Mouse (Mus musculus) MEL (cell line): ENCODE measurements at regions not wholly inside any gene's neighbourhood (a gene's known extent, or its start where the extent isn't known, plus 50 kb on each side); places are given as distances from the start of the nearest gene placed in this dataset.

Source experiments
- DNase-seq: peaks from one replicate; pipeline ENCODE4 v3.0.0; 2011; ENCODE audit warnings: low read depth, low spot score
- H3K27ac ChIP-seq: 2 replicates; pipeline ENCODE4 v1.5.1; 2012; ENCODE audit warnings: low read depth, mild to moderate bottlenecking, control low read depth, low read length, moderate library complexity; ENCODE audit not compliant: control insufficient read depth
- H3K27me3 ChIP-seq, 2 experiments: fragments of 150-350 bp in 1 of 2; sonication (generic) in 1 of 2; 2 replicates each; pipeline ENCODE4 v1.6.1; 2012; ENCODE audit warnings: low read length in 2 of 2, mild to moderate bottlenecking in 2 of 2, improper control_type of control experiment in 1 of 2, moderate library complexity in 1 of 2; ENCODE audit not compliant: insufficient read depth in 2 of 2, control insufficient read depth in 1 of 2
- H3K36me3 ChIP-seq, 2 experiments: 2 replicates each; pipeline ENCODE4 v1.6.1; 2012 to 2014; ENCODE audit warnings: low read length in 2 of 2, improper control_type of control experiment in 1 of 2, inconsistent platforms in 1 of 2, mild to moderate bottlenecking in 1 of 2; ENCODE audit not compliant: insufficient read depth in 2 of 2, control insufficient read depth in 1 of 2
- H3K4me1 ChIP-seq, 2 experiments: fragments of 150-350 bp in 1 of 2; sonication (generic) in 1 of 2; 2 replicates each; pipeline ENCODE4 v1.6.1; 2012; ENCODE audit warnings: low read length in 2 of 2, improper control_type of control experiment in 1 of 2, mild to moderate bottlenecking in 1 of 2; ENCODE audit not compliant: insufficient read depth in 2 of 2, control insufficient read depth in 1 of 2
- H3K4me3 ChIP-seq, 2 experiments: fragments of 150-350 bp in 1 of 2; sonication (generic) in 1 of 2; 2 replicates each; pipeline ENCODE4 v1.5.1; 2012; ENCODE audit warnings: low read depth in 2 of 2, low read length in 2 of 2, mild to moderate bottlenecking in 2 of 2, moderate library complexity in 2 of 2, control low read depth in 1 of 2, improper control_type of control experiment in 1 of 2; ENCODE audit not compliant: control insufficient read depth in 1 of 2, insufficient read depth in 1 of 2
- H3K79me2 ChIP-seq: 2 replicates; pipeline ENCODE4 v1.6.1; 2012; ENCODE audit warnings: mild to moderate bottlenecking, low read length, moderate library complexity; ENCODE audit not compliant: control insufficient read depth, poor library complexity, insufficient read depth
- H3K9ac ChIP-seq: 2 replicates; pipeline ENCODE4 v1.6.1; 2012; ENCODE audit warnings: low read depth, mild to moderate bottlenecking, control low read depth, low read length, moderate library complexity; ENCODE audit not compliant: control insufficient read depth, poor library complexity, severe bottlenecking
- H3K9me3 ChIP-seq: fragments of 150-350 bp; sonication (generic); replicated peaks from 2 replicates; pipeline ENCODE4 v1.6.1; 2012; ENCODE audit warnings: mild to moderate bottlenecking, low read length, improper control_type of control experiment, moderate library complexity; ENCODE audit not compliant: insufficient read depth
- CTCF ChIP-seq, 3 experiments: IDR thresholded peaks in 2 of 3; conservative IDR thresholded peaks in 1 of 3; 2 replicates each; pipeline ENCODE4 v1.5.1; 2011 to 2012; ENCODE audit warnings: low read length in 3 of 3, low read depth in 2 of 3, mild to moderate bottlenecking in 2 of 3, improper control_type of control experiment in 1 of 3, inconsistent platforms in 1 of 3, mixed read lengths in 1 of 3, moderate library complexity in 1 of 3; ENCODE audit not compliant: control insufficient read depth in 1 of 3, insufficient read depth in 1 of 3, poor library complexity in 1 of 3, severe bottlenecking in 1 of 3
- E2F4 ChIP-seq: IDR thresholded peaks from 2 replicates; pipeline ENCODE4 v1.6.1; 2011; ENCODE audit warnings: low read depth, low read length, improper control_type of control experiment, borderline replicate concordance
- EP300 ChIP-seq, 2 experiments: IDR thresholded peaks; 2 replicates each; pipeline ENCODE4 v1.6.1; 2011; ENCODE audit warnings: improper control_type of control experiment in 2 of 2, low read length in 2 of 2, low read depth in 1 of 2, mild to moderate bottlenecking in 1 of 2
- ETS1 ChIP-seq: IDR thresholded peaks from 2 replicates; pipeline ENCODE4 v1.6.1; 2012; ENCODE audit warnings: low read depth, mild to moderate bottlenecking, inconsistent platforms, low read length, improper control_type of control experiment, moderate library complexity
- HCFC1 ChIP-seq: IDR thresholded peaks from 2 replicates; pipeline ENCODE4 v1.6.1; 2012; ENCODE audit warnings: low read depth, mild to moderate bottlenecking, inconsistent platforms, low read length, improper control_type of control experiment, moderate library complexity
- KAT2A ChIP-seq: conservative IDR thresholded peaks from 2 replicates; pipeline ENCODE4 v1.6.1; 2012; ENCODE audit warnings: low read depth, low read length, improper control_type of control experiment, inconsistent platforms
- MAFK ChIP-seq: IDR thresholded peaks from 2 replicates; pipeline ENCODE4 v1.6.1; 2011; ENCODE audit warnings: low read depth, mild to moderate bottlenecking, low read length, improper control_type of control experiment, borderline replicate concordance
- MAX ChIP-seq: IDR thresholded peaks from 2 replicates; pipeline ENCODE4 v1.6.1; 2011; ENCODE audit warnings: low read length, improper control_type of control experiment
- MAZ ChIP-seq: IDR thresholded peaks from 2 replicates; pipeline ENCODE4 v1.6.1; 2012; ENCODE audit warnings: low read depth, mild to moderate bottlenecking, inconsistent platforms, low read length, improper control_type of control experiment
- MXI1 ChIP-seq: IDR thresholded peaks from 2 replicates; pipeline ENCODE4 v1.6.1; 2011; ENCODE audit warnings: mild to moderate bottlenecking, low read depth, low read length, improper control_type of control experiment
- MYC ChIP-seq: IDR thresholded peaks from 2 replicates; pipeline ENCODE4 v1.6.1; 2011; ENCODE audit warnings: low read depth, mild to moderate bottlenecking, low read length, improper control_type of control experiment, moderate library complexity
- NELFE ChIP-seq: IDR thresholded peaks from 2 replicates; pipeline ENCODE4 v1.6.1; 2011; ENCODE audit warnings: low read depth, low read length, improper control_type of control experiment
- POLR2A ChIP-seq, 2 experiments: IDR thresholded peaks; 2 replicates each; pipeline ENCODE4 v1.6.1; 2011 to 2012; ENCODE audit warnings: low read length in 2 of 2, mild to moderate bottlenecking in 2 of 2, control low read depth in 1 of 2, improper control_type of control experiment in 1 of 2, low read depth in 1 of 2, moderate library complexity in 1 of 2; ENCODE audit not compliant: control insufficient read depth in 1 of 2, insufficient read depth in 1 of 2, poor library complexity in 1 of 2
- POLR2AphosphoS5 ChIP-seq: IDR thresholded peaks from 2 replicates; pipeline ENCODE4 v1.6.1; 2012; ENCODE audit warnings: low read depth, borderline replicate concordance, mild to moderate bottlenecking, inconsistent platforms, low read length, moderate library complexity, mixed read lengths
- RCOR1 ChIP-seq: IDR thresholded peaks from 2 replicates; pipeline ENCODE4 v1.6.1; 2012; ENCODE audit warnings: low read depth, mild to moderate bottlenecking, inconsistent platforms, low read length, improper control_type of control experiment
- SIN3A ChIP-seq: IDR thresholded peaks from 2 replicates; pipeline ENCODE4 v1.6.1; 2012; ENCODE audit warnings: low read length, improper control_type of control experiment, inconsistent platforms
- SMC3 ChIP-seq: IDR thresholded peaks from 2 replicates; pipeline ENCODE4 v1.6.1; 2011; ENCODE audit warnings: low read depth, low read length, improper control_type of control experiment
- TAL1 ChIP-seq: IDR thresholded peaks from 2 replicates; pipeline ENCODE4 v1.6.1; 2012; ENCODE audit warnings: mild to moderate bottlenecking, inconsistent platforms, low read length, moderate library complexity, mixed read lengths
- TBP ChIP-seq: IDR thresholded peaks from 2 replicates; pipeline ENCODE4 v1.8.0; 2011; ENCODE audit warnings: low read depth, low read length, improper control_type of control experiment
- TCF12 ChIP-seq: IDR thresholded peaks from 2 replicates; pipeline ENCODE4 v1.6.1; 2014; ENCODE audit warnings: low read depth, mild to moderate bottlenecking, inconsistent platforms, low read length, improper control_type of control experiment, moderate library complexity
- USF1 ChIP-seq: IDR thresholded peaks from 2 replicates; pipeline ENCODE4 v1.6.1; 2014; ENCODE audit warnings: low read depth, mild to moderate bottlenecking, inconsistent platforms, low read length, improper control_type of control experiment, moderate library complexity
- ZMIZ1 ChIP-seq: IDR thresholded peaks from 2 replicates; pipeline ENCODE4 v1.6.1; 2012; ENCODE audit warnings: low read depth, mild to moderate bottlenecking, inconsistent platforms, low read length, improper control_type of control experiment, moderate library complexity

GRCm38 (mm10) chr9:85475214-85475613 lies 148.1 kb upstream of the Tent5a start (continued):
- TF ChIP-seq HCFC1: no peak
- no peak for TF ChIP-seq CTCF (IDR thresholded peaks at IDR 0.05 in 2 of 3, conservative IDR thresholded peaks at IDR 0.05 in 1 of 3; ENCODE audit: control insufficient read depth in 1 of 3, insufficient read depth in 1 of 3, low read depth in 2 of 3, low read length in 3 of 3, poor library complexity in 1 of 3, severe bottlenecking in 1 of 3)

- Histone ChIP-seq H3K36me3 (no peaks in the 10 kb centered on the region), H3K9me3 (no peaks in the 10 kb centered on the region), H3K79me2 (no peaks in the 10 kb centered on the region), H3K27me3 (no peaks in the 10 kb centered on the region), H3K27ac (no peak overlapping the region), H3K4me3 (no peak overlapping the region), H3K9ac (no peak overlapping the region), H3K4me1 (no peaks in the 10 kb centered on the region)
- no peak for DNase-seq
- TF ChIP-seq SMC3: no peak
- no peak for TF ChIP-seq MXI1
- TF ChIP-seq E2F4: no peak
- TF ChIP-seq KAT2A: no peak
- TF ChIP-seq MAX: no peak
- TF ChIP-seq RCOR1: no peak
Observed at GRCm38 (mm10) chr9:85470264-85470821, 143.2 kb upstream of the Tent5a start.

- Histone ChIP-seq H3K36me3 (no peaks in the 10 kb centered on the region), H3K4me1 (no peaks in the 10 kb centered on the region), H3K9me3 (no peaks in the 10 kb centered on the region), H3K4me3 (no peak overlapping the region), H3K79me2 (no peaks in the 10 kb centered on the region), H3K27me3 (no peaks in the 10 kb centered on the region), H3K27ac (no peak overlapping the region)
- no peak for DNase-seq
- TF ChIP-seq NELFE (no peak), E2F4 (no peak), MAZ (no peak), HCFC1 (no peak), ETS1 (no peak), TCF12 (no peak), MAFK (no peak), POLR2AphosphoS5 (no peak), ZMIZ1 (no peak), TBP (no peak), EP300 (IDR thresholded peaks at IDR 0.05; ENCODE audit: low read depth in 1 of 2, low read length in 2 of 2) (no peak), TAL1 (no peak), CTCF (IDR thresholded peaks at IDR 0.05 in 2 of 3, conservative IDR thresholded peaks at IDR 0.05 in 1 of 3; ENCODE audit: control insufficient read depth in 1 of 3, insufficient read depth in 1 of 3, low read depth in 2 of 3, low read length in 3 of 3, poor library complexity in 1 of 3, severe bottlenecking in 1 of 3) (no peak), RCOR1 (no peak), SIN3A (no peak), USF1 (no peak), MYC (no peak), POLR2A (IDR thresholded peaks at IDR 0.05; ENCODE audit: control insufficient read depth in 1 of 2, insufficient read depth in 1 of 2, low read depth in 1 of 2, low read length in 2 of 2, poor library complexity in 1 of 2) (no peak)
- TF ChIP-seq, all 39 proteins: peak for 0
- no peak overlapping the region for H3K9ac ChIP-seq
Observed at GRCm38 (mm10) chr9:85469288-85469687, 142.1 kb upstream of the Tent5a start.
